Mouse (Mus musculus) embryonic fibroblast, embryonic 13.5 days (primary cell): ENCODE results near the gene Sncb. TPM values are rescaled to one million over a fixed set of nuclear protein-coding genes. Genes with fewer than 3 reads are reported as not detected.
A peak's percentile ranks its signal among the peaks of the same experiment; 100 is the strongest.

Experiments used
- H3K27ac ChIP-seq: 2 replicates; pipeline ENCODE4 v1.5.1; 2012; ENCODE audit warnings: low read length, control low read depth, inconsistent platforms; ENCODE audit not compliant: insufficient read depth
- H3K4me1 ChIP-seq: 2 replicates; pipeline ENCODE4 v1.6.1; 2011; ENCODE audit warnings: low read length; ENCODE audit not compliant: control insufficient read depth, insufficient read depth
- H3K4me3 ChIP-seq: 2 replicates; pipeline ENCODE4 v1.5.1; 2011; ENCODE audit warnings: mild to moderate bottlenecking, control low read depth, low read length; ENCODE audit not compliant: insufficient read depth
- CTCF ChIP-seq: IDR thresholded peaks from 2 replicates; pipeline ENCODE4 v1.5.1; 2011; ENCODE audit warnings: mild to moderate bottlenecking, control low read depth, low read length, moderate library complexity, borderline replicate concordance; ENCODE audit not compliant: insufficient read depth
- POLR2A ChIP-seq: IDR thresholded peaks from 2 replicates; pipeline ENCODE4 v1.6.1; 2011; ENCODE audit warnings: low read depth, mild to moderate bottlenecking, control low read depth, low read length, moderate library complexity
- polyA plus RNA-seq: library from polyadenylated mRNA; stranded (reverse); fragments of >200 nt; gene quantifications from 2 replicates; pipeline ENCODE4 v1.2.4, GENCODE M21; 2011; ENCODE audit warnings: low read depth; ENCODE audit not compliant: missing spikeins, insufficient read length

Sncb gene
- polyA plus RNA-seq, 1 experiment: not detected

GRCm38 (mm10) chr13:54758756-54759470 is 7.5 kb downstream of the Sncb start:
- no peak overlapping the region for H3K4me3 ChIP-seq
- no peaks in the 10 kb centered on the region for H3K4me1 ChIP-seq
- no peak overlapping the region for H3K27ac ChIP-seq
- TF ChIP-seq CTCF (no peak), POLR2A (no peak)

- Histone ChIP-seq H3K4me1 (no peaks in the 10 kb centered on the region), H3K27ac (no peak overlapping the region), H3K4me3 (peak overlapping the region; percentile 4)
- TF ChIP-seq POLR2A (no peak), CTCF (peak; percentile 88; the same call in 1 of the 2 replicates)
These were observed 8.2 kb downstream of the Sncb start for GRCm38 (mm10) chr13:54758045-54758755.

GRCm38 (mm10) chr13:54757093-54757830 is 9.1 kb downstream of the Sncb start:
- Histone ChIP-seq H3K4me3 (no peak overlapping the region), H3K4me1 (no peaks in the 10 kb centered on the region), H3K27ac (no peak overlapping the region)
- TF ChIP-seq CTCF (no peak), POLR2A (no peak)

GRCm38 (mm10) chr13:54756156-54756712 is 10.2 kb downstream of the Sncb start:
- Histone ChIP-seq H3K4me3 (no peak overlapping the region), H3K27ac (no peak overlapping the region), H3K4me1 (no peaks in the 10 kb centered on the region)
- TF ChIP-seq CTCF (no peak), POLR2A (no peak)

- Histone ChIP-seq H3K27ac (no peak overlapping the region), H3K4me1 (no peaks in the 10 kb centered on the region), H3K4me3 (no peak overlapping the region)
- TF ChIP-seq POLR2A: no peak
- no peak for TF ChIP-seq CTCF
These were observed 11.1 kb downstream of the Sncb start for GRCm38 (mm10) chr13:54755201-54755830.

GRCm38 (mm10) chr13:54754169-54755080 is 12.0 kb downstream of the Sncb start:
- TF ChIP-seq CTCF (no peak), POLR2A (no peak)
- no peaks in the 10 kb centered on the region for H3K4me1 ChIP-seq
- no peak overlapping the region for H3K27ac ChIP-seq
- H3K4me3 ChIP-seq: no peak overlapping the region

- Histone ChIP-seq H3K27ac (no peak overlapping the region), H3K4me1 (no peaks in the 10 kb centered on the region), H3K4me3 (no peak overlapping the region)
- TF ChIP-seq POLR2A: no peak
These were observed 12.7 kb downstream of the Sncb start for GRCm38 (mm10) chr13:54753733-54754132.

- H3K4me3 ChIP-seq: no peak overlapping the region
- no peaks in the 10 kb centered on the region for H3K4me1 ChIP-seq
- no peak for TF ChIP-seq POLR2A
- no peak for TF ChIP-seq CTCF
- no peak overlapping the region for H3K27ac ChIP-seq
These were observed 13.7 kb downstream of the Sncb start for GRCm38 (mm10) chr13:54752656-54753055.
